ENCODE assay signal across 21 mouse cellular contexts in genomic region chr3:130482513-130482912, GRCm38 (mm10).
"Had no signal": no experiment of that assay in that cellular context is flagged by ENCODE, and none has a peak within 500 bp of the region (broad histone marks: within the 10 kb centered on the region; RNA-seq: fewer than 3 reads in every experiment).

No protein-coding gene starts in this region.

- H3K27me3 ChIP-seq: limb, embryonic 12.5 days; limb, embryonic 15.5 days; neural tube, embryonic 12.5 days had no signal

- H3K4me1 ChIP-seq: limb, embryonic 15.5 days; neural tube, embryonic 12.5 days had no signal

- DNase-seq: kidney, adult 2 months; kidney, postnatal 14 days; kidney, postnatal 4 days; left cerebral cortex, postnatal 4 days; liver, postnatal 0 days; lung, embryonic 14.5 days; right cerebral cortex, adult 18-20 months; right cerebral cortex, postnatal 14 days; right cerebral cortex, postnatal 4 days; thymus, adult 2 months; thymus, postnatal 14 days; thymus, postnatal 4 days had no signal

- H3K9me3 ChIP-seq: limb, embryonic 12.5 days; limb, embryonic 15.5 days; neural tube, embryonic 12.5 days had no signal

- H3K36me3 ChIP-seq: limb, embryonic 15.5 days; neural tube, embryonic 12.5 days had no signal

- H3K4me2 ChIP-seq: limb, embryonic 12.5 days; limb, embryonic 15.5 days; liver, embryonic 11.5 days; lung, embryonic 14.5 days; neural tube, embryonic 12.5 days had no signal

- ATAC-seq: intestine, postnatal 0 days; liver, postnatal 0 days; lung, postnatal 0 days had no signal

- H3K9ac ChIP-seq: limb, embryonic 12.5 days; limb, embryonic 15.5 days; liver, embryonic 14.5 days; liver, postnatal 0 days; lung, embryonic 14.5 days; neural tube, embryonic 12.5 days had no signal

- H3K27ac ChIP-seq: limb, embryonic 12.5 days; limb, embryonic 15.5 days; liver, embryonic 14.5 days; macrophage; neural tube, embryonic 12.5 days; stomach, postnatal 0 days had no signal

- H3K4me3 ChIP-seq: limb, embryonic 12.5 days; limb, embryonic 15.5 days; neural tube, embryonic 12.5 days had no signal
